Mouse (Mus musculus): ENCODE measurements around the gene Pitpna.
"Not testable (repeated sequence)": the region's sequence is repeated elsewhere in the genome, so short reads cannot be mapped to it uniquely, and the experiment has no call there.

GRCm38 (mm10) chr11:75556006-75556405, 31.9 kb upstream of the Pitpna start:
- not testable (repeated sequence) for TF ChIP-seq EP300 (IDR thresholded peaks at IDR 0.05)
- peak; percentile 22; the same call in 1 of the 2 replicates for TF ChIP-seq CTCF (IDR thresholded peaks at IDR 0.05)
